Mouse (Mus musculus) heart, embryonic 10.5 days (tissue): ENCODE results near the gene Arhgap44. TPM values are rescaled to one million over a fixed set of nuclear protein-coding genes. Genes with fewer than 3 reads are reported as not detected.

Source experiments
- DNase-seq: peaks from one replicate; pipeline ENCODE4 v3.0.0-alpha.2; 2017; ENCODE audit warnings: low spot score
- H3K27ac ChIP-seq: fragments of 300-500 bp; sonication (generic); 2 replicates; pipeline ENCODE4 v1.5.1; 2016; ENCODE audit warnings: mild to moderate bottlenecking
- H3K27me3 ChIP-seq: fragments of 300-500 bp; sonication (generic); 2 replicates; pipeline ENCODE4 v1.6.1; 2016; ENCODE audit warnings: mild to moderate bottlenecking; ENCODE audit not compliant: poor library complexity, insufficient read depth, severe bottlenecking
- H3K36me3 ChIP-seq: fragments of 300-500 bp; sonication (generic); 2 replicates; pipeline ENCODE4 v1.6.1; 2016; ENCODE audit warnings: mild to moderate bottlenecking, moderate library complexity
- H3K4me1 ChIP-seq: fragments of 300-500 bp; sonication (generic); 2 replicates; pipeline ENCODE4 v1.6.1; 2016; ENCODE audit warnings: mild to moderate bottlenecking
- H3K4me3 ChIP-seq: fragments of 300-500 bp; sonication (generic); 2 replicates; pipeline ENCODE4 v1.5.1; 2016; ENCODE audit warnings: mild to moderate bottlenecking, moderate library complexity
- H3K9me3 ChIP-seq: fragments of 300-500 bp; sonication (generic); 2 replicates; pipeline ENCODE4 v1.6.1; 2016; ENCODE audit warnings: mild to moderate bottlenecking, moderate library complexity
- WGBS: fragments of 180-500 bp; shearing (Covaris S2); methylation state at CpG from one replicate; pipeline ENCODE4 v1.1.7; 2016; 5-methylcytosine and 5-hydroxymethylcytosine counted together
- polyA plus RNA-seq: library from polyadenylated mRNA; unstranded; fragments of >200 nt; fragmentation: Nextera tagmentation; extraction: Ambion mirVana; gene quantifications from 2 replicates; pipeline ENCODE4 v1.2.1, GENCODE M21; 2016

The Arhgap44 gene
- polyA plus RNA-seq, 1 experiment from 2014 or later, result 8.4 TPM

DNA sequence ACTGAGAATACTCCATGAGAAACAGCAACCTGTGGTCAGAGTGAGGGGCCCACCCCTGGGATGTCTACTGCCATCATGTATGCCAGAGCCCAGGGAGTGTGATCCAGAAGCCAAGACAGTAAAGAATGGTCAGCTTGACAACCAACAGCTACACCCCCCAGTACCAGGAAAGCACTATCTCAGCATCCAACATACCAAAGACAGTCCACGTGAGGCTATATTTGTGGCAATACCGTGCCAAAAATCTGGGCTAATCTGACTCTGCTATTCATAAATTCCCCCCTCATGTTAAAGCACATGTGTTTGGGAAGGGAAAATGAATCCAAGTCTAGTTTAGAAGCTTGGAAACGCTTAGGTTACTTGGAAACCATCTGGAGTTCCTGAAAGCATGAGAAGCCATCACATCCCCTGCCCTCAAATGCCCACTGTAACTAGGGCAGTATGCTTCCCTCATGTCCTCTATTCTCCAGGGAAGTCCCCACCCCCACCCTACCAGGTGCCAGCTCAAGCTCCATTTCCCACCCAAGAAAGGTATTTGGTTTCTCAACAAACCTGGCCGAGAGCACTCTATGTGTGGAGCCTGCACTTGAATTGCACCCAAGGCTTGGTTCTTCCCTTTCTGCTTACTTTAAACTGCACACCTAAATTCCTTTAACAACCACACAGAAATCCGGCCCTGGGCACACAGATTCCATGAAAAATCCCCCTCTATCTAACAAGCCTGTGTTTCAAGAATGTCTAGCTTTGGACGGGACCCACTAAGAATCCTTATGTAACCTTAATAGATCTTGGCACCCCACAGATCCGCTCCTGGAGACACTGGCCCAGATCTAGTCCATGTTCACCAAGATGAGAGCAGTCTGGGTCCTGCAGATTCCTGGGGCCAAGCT lies 1.5 kb downstream of the Arhgap44 start:
- no peak for DNase-seq
- WGBS, result 56% methylated on average over 7 of the region's 7 CpGs
- H3K4me1 ChIP-seq, result peaks cover 22% of the 10 kb centered on the region
- no peak overlapping the region for H3K27ac ChIP-seq
- peak overlapping the region; percentile 84 for H3K4me3 ChIP-seq
- H3K27me3 ChIP-seq, result peaks cover 18% of the 10 kb centered on the region; the same call in 1 of the 2 replicates
- no peaks in the 10 kb centered on the region for H3K36me3 ChIP-seq
- H3K9me3 ChIP-seq, result no peaks in the 10 kb centered on the region

DNA sequence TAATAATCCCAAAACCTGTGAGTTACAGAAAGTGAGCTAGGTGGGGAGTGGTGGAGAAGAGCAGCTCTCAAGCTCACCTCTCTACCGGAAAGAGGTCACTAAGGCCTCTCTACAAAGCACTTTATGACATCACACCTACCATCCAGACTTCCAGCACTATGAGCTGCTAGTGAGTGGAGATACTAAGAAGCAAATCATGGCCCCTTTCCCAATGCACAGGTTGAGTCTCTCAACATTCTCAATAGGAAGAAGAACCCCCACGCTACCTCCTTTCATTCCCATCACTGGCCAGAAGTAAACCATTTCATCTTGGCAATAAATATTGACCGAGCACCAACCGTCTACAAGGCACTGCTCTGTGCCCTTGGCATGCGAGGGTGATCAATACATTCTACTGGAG lies 3.0 kb downstream of the Arhgap44 start, which contains the start of gene 1700086D15Rik:
Gene 1700086D15Rik, minus strand, starts transcription at position 101 of the 400 bp plus-strand sequence.
- Histone ChIP-seq H3K4me3 (no peak within 1 kb of the TSS), H3K36me3 (no peaks in the 10 kb centered on the region), H3K9me3 (no peaks in the 10 kb centered on the region), H3K4me1 (peaks cover 22% of the 10 kb centered on the region), H3K27ac (no peak within 1 kb of the TSS), H3K27me3 (peaks cover 18% of the 10 kb centered on the region; the same call in 1 of the 2 replicates)
- no peak for DNase-seq
- 87% methylated on average over 5 of the region's 5 CpGs for WGBS

DNA sequence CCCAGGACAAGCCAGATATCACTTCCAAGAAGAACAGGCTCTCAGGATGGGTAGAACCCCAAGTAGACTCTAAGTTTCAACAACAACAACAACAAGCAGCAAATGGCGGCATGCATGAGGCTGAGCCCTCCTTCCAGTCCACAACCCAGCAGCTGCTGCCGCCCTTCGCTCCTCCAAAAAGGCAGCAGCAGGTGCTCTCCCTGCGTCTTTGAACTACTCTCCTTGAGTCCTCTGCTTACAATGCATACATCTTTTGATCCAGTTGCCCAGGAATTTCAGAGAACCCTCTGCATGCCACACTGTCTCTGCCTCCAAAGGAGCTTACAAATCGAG lies 4.1 kb downstream of the Arhgap44 start:
- no peak for DNase-seq
- peaks cover 27% of the 10 kb centered on the region for H3K4me1 ChIP-seq
- 92% methylated on average over 5 of the region's 5 CpGs for WGBS
- no peaks in the 10 kb centered on the region for H3K36me3 ChIP-seq
- no peaks in the 10 kb centered on the region for H3K9me3 ChIP-seq
- peaks cover 18% of the 10 kb centered on the region; the same call in 1 of the 2 replicates for H3K27me3 ChIP-seq
- no peak overlapping the region for H3K4me3 ChIP-seq
- H3K27ac ChIP-seq, result no peak overlapping the region

DNA sequence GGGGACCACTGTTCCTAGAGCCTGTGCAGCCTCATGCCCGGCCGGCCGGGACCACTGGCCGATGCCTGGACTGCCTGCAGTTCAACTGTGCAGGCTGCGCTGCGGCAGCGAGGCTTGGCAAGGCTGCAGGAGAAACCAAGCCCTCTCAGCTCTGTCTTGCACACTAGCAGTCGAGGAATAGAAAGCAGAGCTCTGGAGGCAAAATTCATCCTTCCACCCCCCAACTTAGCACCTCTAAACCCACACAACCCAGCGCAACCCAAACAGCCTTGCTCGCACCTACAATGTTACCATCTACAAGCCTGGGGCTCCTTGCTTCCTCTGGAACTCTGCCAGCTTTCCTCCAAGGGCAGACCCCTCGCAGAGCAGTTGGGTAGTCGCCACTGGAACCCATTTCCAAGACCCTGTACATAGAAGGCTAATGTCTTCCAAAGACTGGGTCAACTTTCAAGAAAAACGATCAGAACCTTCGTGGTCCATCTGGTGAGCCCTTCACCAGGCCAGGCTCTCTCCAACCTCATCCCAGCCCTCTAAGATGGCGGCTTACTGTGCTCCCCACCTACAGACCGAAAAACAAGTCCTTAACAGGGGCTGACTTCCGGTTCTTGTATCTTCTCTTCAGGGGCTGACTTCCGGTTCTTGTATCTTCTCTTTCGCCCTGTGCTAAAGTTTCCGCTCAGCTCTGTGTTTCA lies 4.6 kb downstream of the Arhgap44 start:
- H3K4me3 ChIP-seq, result no peak overlapping the region
- no peak overlapping the region for H3K27ac ChIP-seq
- H3K9me3 ChIP-seq, result no peaks in the 10 kb centered on the region
- peaks cover 31% of the 10 kb centered on the region for H3K4me1 ChIP-seq
- no peak for DNase-seq
- 88% methylated on average over 20 of the region's 20 CpGs for WGBS
- peaks cover 14% of the 10 kb centered on the region; the same call in 1 of the 2 replicates for H3K27me3 ChIP-seq
- H3K36me3 ChIP-seq, result no peaks in the 10 kb centered on the region

DNA sequence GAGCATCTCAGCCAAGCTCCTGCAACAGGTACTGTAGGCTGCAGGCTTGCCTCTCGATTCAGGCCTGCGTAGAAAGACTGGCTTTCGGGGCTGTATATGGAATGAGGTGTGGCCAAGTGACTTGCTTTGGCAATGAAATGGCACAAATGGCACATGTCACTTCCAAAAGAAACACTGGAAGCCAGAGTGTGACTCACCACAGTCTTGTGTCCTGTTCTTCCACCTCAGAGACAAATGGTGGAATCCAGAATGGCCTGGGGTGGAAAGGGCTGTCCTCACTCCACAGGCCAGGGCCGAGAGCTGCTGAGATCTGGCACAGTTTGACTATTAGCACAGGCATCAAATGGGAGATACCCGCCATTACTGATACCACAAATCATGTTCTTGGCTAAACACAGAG lies 9.8 kb downstream of the Arhgap44 start:
- Histone ChIP-seq H3K36me3 (no peaks in the 10 kb centered on the region), H3K27me3 (no peaks in the 10 kb centered on the region), H3K4me1 (peaks cover 48% of the 10 kb centered on the region), H3K27ac (no peak overlapping the region), H3K4me3 (no peak overlapping the region), H3K9me3 (no peaks in the 10 kb centered on the region)
- 86% methylated on average over 5 of the region's 5 CpGs for WGBS
- DNase-seq, result no peak

DNA sequence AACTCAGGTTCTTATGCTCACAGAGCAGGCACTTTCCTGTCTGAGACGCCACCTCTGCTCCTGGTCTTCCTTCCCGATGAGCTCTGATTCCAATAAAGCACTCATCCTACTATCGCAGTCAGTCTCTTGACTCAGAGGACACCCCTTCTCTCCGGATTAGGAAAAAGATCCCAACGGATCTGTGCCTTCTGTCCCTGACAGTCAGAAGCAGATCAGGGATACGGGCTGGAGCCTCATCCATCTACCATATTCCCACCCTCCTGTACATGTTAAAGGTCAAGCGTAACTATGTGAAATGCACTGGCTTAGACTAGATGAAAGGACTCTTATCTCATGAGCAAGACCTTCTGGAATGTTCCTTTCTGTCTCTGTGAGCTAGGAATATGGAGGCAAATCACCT lies 14.3 kb downstream of the Arhgap44 start:
- Histone ChIP-seq H3K4me1 (peaks cover 58% of the 10 kb centered on the region), H3K27me3 (no peaks in the 10 kb centered on the region), H3K27ac (peak overlapping the region; percentile 45; the same call in 1 of the 2 replicates), H3K9me3 (no peaks in the 10 kb centered on the region), H3K36me3 (no peaks in the 10 kb centered on the region), H3K4me3 (no peak overlapping the region)
- DNase-seq, result no peak
- WGBS, result 58% methylated on average over 7 of the region's 7 CpGs

- Histone ChIP-seq H3K36me3 (no peaks in the 10 kb centered on the region), H3K4me3 (no peak overlapping the region), H3K27ac (peak overlapping the region; percentile 62), H3K9me3 (no peaks in the 10 kb centered on the region), H3K4me1 (peaks cover 46% of the 10 kb centered on the region), H3K27me3 (no peaks in the 10 kb centered on the region)
- 41% methylated on average over 4 of the region's 4 CpGs for WGBS
- DNase-seq, result no peak
Observed at GRCm38 (mm10) chr11:65142838-65143417, 19.8 kb downstream of the Arhgap44 start.

GRCm38 (mm10) chr11:65139030-65139429 lies 23.7 kb downstream of the Arhgap44 start:
- H3K4me3 ChIP-seq, result no peak overlapping the region
- no peaks in the 10 kb centered on the region for H3K9me3 ChIP-seq
- no peak overlapping the region for H3K27ac ChIP-seq
- H3K27me3 ChIP-seq, result no peaks in the 10 kb centered on the region
- peaks cover 34% of the 10 kb centered on the region for H3K4me1 ChIP-seq
- no peaks in the 10 kb centered on the region for H3K36me3 ChIP-seq
- no peak for DNase-seq
- 85% methylated on average over 3 of the region's 3 CpGs for WGBS

GRCm38 (mm10) chr11:65137145-65137652 lies 25.6 kb downstream of the Arhgap44 start:
- no peak overlapping the region for H3K27ac ChIP-seq
- H3K9me3 ChIP-seq, result no peaks in the 10 kb centered on the region
- no peak overlapping the region for H3K4me3 ChIP-seq
- WGBS, result 75% methylated on average over 2 of the region's 2 CpGs
- H3K27me3 ChIP-seq, result no peaks in the 10 kb centered on the region
- no peak for DNase-seq
- peaks cover 22% of the 10 kb centered on the region for H3K4me1 ChIP-seq
- no peaks in the 10 kb centered on the region for H3K36me3 ChIP-seq

- Histone ChIP-seq H3K4me3 (no peak overlapping the region), H3K36me3 (no peaks in the 10 kb centered on the region), H3K9me3 (no peaks in the 10 kb centered on the region), H3K27ac (no peak overlapping the region), H3K27me3 (no peaks in the 10 kb centered on the region), H3K4me1 (peaks cover 16% of the 10 kb centered on the region)
- WGBS, result 77% methylated on average over 8 of the region's 8 CpGs
- no peak for DNase-seq
Observed at GRCm38 (mm10) chr11:65135251-65135739, 27.5 kb downstream of the Arhgap44 start.

- H3K27ac ChIP-seq, result no peak overlapping the region
- no peaks in the 10 kb centered on the region for H3K27me3 ChIP-seq
- DNase-seq, result no peak
- H3K36me3 ChIP-seq, result no peaks in the 10 kb centered on the region
- H3K9me3 ChIP-seq, result no peaks in the 10 kb centered on the region
- H3K4me1 ChIP-seq, result peaks cover 13% of the 10 kb centered on the region
- WGBS, result 81% methylated on average over 4 of the region's 4 CpGs
- no peak overlapping the region for H3K4me3 ChIP-seq
Observed at GRCm38 (mm10) chr11:65133661-65134060, 29.1 kb downstream of the Arhgap44 start.

DNA sequence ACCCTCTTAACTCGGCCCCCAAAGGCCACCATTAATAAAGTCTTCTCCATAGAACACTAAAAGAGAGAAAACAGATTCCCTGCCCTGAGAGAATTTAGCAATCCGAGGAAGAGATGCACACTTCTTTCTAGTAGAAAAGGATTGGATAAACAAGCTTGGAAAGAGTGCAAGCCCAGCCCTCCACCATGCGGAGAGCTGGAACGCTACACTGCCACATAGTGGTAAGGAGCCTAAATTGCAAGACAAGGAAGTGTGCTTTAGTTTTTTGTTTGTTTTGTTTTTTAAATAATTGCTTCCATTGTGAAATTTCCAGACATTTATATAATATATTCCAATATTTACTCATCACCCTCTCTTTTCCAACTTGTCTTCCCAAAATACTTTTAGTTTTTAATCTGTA lies 33.7 kb downstream of the Arhgap44 start:
- Histone ChIP-seq H3K27ac (no peak overlapping the region), H3K9me3 (no peaks in the 10 kb centered on the region), H3K4me1 (peaks cover 43% of the 10 kb centered on the region), H3K4me3 (no peak overlapping the region), H3K27me3 (no peaks in the 10 kb centered on the region), H3K36me3 (no peaks in the 10 kb centered on the region)
- DNase-seq, result no peak
- 76% methylated on average over 4 of the region's 4 CpGs for WGBS

DNA sequence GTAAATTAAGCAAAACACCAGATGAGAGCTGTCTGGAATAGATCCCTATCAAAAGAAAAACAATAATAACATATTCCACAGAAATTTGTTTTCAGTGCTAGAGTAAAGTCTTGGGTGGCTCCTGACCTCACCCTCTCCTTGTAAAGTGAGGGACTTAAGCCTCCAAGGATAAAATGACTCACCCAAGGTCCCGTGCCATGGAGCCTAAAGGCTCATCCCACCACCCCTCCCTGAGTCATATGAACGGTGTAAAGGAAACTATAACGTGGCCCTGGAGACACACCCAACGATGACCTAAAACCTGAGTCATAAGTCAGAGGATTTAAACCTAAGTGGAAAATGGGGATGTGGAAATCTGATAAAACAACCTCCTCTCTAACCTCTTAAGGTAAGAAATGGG lies 34.1 kb downstream of the Arhgap44 start:
- no peaks in the 10 kb centered on the region for H3K36me3 ChIP-seq
- no peaks in the 10 kb centered on the region for H3K27me3 ChIP-seq
- H3K4me1 ChIP-seq, result peaks cover 42% of the 10 kb centered on the region
- no peak overlapping the region for H3K4me3 ChIP-seq
- no peak overlapping the region for H3K27ac ChIP-seq
- WGBS, result 72% methylated on average over 4 of the region's 4 CpGs
- no peaks in the 10 kb centered on the region for H3K9me3 ChIP-seq
- no peak for DNase-seq
